Mouse (Mus musculus) activated CD4-positive, CD25-positive, alpha-beta regulatory T cell, adult 4 months (primary cell): ENCODE data around the gene Mrgprd. TPM values are rescaled to one million over a fixed set of nuclear protein-coding genes. Genes with fewer than 3 reads are reported as not detected.

Experiments used
- ATAC-seq: one replicate; pipeline ENCODE4 v1.8.0; 2017
- polyA plus RNA-seq, 2 experiments: library from polyadenylated mRNA; unstranded; fragments of 100-300 nt; shearing (Covaris generic); gene quantifications; one replicate each; pipeline ENCODE4 v1.2.1; 2017

Mrgprd gene
- polyA plus RNA-seq, 2 experiments from 2014 or later = not detected

GRCm38 (mm10) chr7:145304153-145304552, 10.5 kb upstream of the Mrgprd start:
- no peak for ATAC-seq

- ATAC-seq = no peak
Observed at GRCm38 (mm10) chr7:145307636-145308035, 7.0 kb upstream of the Mrgprd start.

DNA sequence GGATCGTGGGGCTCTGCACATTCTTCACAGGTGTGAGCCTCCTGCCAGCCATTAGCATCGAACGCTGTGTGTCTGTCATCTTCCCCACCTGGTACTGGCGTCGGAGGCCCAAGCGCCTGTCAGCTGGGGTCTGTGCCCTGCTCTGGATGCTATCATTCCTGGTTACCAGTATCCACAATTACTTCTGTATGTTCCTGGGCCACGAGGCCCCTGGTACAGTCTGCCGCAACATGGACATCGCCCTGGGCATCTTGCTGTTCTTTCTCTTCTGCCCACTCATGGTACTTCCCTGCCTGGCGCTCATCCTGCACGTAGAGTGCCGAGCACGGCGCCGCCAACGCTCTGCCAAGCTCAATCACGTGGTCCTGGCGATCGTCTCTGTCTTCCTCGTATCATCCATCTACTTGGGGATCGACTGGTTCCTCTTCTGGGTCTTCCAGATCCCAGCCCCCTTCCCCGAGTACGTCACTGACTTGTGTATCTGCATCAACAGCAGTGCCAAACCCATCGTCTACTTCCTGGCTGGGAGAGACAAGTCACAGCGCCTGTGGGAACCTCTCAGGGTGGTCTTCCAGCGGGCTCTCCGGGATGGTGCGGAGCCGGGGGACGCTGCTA, 6.5 kb upstream of the Mrgprd start:
- ATAC-seq = no peak

- ATAC-seq = no peak
Observed at GRCm38 (mm10) chr7:145308866-145309265, 5.8 kb upstream of the Mrgprd start.

- no peak for ATAC-seq
Observed at GRCm38 (mm10) chr7:145309877-145310276, 4.8 kb upstream of the Mrgprd start.

DNA sequence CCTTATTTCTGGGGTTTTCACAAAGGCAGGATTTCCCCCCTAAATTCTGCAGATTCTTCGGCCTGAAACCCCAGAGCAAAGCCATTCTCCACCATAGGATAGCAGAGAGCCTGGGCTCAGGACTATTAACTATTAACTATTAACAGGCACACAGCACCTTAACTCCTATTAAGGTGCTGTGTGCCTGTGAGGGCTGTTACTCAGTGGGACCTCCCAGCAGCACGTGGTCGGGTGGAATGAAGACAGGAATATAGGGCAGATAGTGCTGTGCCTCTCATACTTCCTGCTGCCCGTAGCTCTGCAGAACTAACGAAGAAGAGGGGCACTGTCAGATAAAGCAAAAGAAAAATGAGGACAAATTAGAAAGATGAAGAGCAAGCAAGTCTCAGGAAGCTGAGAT, 4.1 kb upstream of the Mrgprd start:
- ATAC-seq = no peak

- ATAC-seq = no peak
Observed at GRCm38 (mm10) chr7:145312137-145312536, 2.5 kb upstream of the Mrgprd start.

GRCm38 (mm10) chr7:145317522-145317921, 2.9 kb downstream of the Mrgprd start:
- ATAC-seq = no peak

DNA sequence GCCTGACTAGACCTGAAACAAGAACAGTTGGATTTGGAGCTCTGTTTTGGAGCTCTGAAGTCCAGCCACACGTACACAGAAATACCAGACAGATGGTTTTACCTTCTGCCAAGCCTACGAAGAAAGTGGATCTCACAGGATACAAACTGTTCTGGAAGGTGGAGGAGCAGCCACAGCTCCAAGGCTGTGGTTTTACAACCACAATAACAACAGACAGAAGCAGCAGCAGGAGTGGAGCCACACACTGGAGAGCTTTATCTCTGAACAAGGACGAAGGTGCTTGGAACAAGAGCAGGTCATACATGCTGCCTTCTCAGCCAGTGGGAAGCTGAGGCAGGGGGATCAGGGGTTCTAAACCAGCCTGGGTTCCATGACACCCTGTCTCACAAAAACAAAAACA, 4.8 kb downstream of the Mrgprd start:
- no peak for ATAC-seq

DNA sequence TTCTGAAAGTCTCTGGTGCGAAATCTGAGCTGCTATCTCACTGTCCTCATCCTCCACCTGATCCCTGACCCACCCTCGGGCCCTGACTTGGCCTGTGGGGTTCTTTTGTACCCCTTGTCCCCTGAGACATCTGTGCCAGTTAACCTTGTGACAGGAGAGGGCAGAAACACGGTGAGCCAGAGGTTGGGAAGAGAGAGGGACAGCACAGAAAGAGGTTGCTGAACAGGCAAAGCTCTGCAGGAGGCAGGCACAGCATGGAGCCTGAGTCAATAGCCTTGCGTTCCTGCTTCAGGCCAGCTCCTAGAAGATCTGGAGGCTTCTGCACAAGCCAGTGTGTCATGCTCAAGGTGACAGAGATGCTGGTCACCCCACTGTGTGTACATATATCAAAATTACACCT, 9.0 kb downstream of the Mrgprd start:
- ATAC-seq = no peak

- ATAC-seq = no peak
Observed at GRCm38 (mm10) chr7:145325697-145326096, 11.1 kb downstream of the Mrgprd start.

DNA sequence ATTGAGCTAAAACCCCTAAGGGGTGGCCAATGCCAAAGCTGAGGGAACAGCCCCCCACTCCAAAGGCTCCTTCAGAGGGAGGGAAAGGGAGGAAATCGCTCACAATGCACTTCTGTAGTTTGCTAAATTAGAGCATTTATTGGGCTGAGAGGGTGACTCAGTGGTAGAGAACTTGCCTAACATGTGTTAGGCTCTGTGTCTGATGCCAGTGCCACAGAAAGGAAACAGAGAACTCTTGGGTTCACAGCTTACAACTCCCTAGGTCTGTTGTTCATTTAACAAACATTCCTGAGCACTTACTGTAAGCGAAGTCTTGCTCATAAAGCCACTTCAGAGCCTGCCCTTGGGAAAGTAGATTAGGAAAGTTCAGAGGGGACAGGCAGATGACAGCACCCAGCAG, 15.3 kb downstream of the Mrgprd start:
- ATAC-seq = no peak

DNA sequence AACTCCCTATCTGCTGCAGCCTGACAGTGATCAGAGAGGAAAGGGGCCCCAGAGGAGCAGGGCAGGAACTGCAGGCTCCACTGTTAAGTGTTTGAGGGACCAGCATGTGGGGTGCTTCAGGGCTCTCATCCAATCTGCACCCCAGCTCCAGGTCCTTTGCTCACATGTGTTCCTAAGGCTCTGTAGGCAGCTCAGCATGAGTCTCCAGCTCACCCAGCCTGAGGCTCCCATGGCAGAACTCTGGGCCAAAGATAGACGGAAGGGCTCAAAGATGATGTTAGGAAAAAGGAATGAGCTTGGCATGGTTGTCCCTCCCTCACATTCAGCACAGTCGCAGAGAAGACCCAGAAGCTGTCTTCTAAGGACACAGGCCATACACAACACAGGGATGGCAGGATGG, 16.0 kb downstream of the Mrgprd start:
- no peak for ATAC-seq

GRCm38 (mm10) chr7:145332376-145333041, 17.9 kb downstream of the Mrgprd start:
- no peak for ATAC-seq

- ATAC-seq = no peak
Observed at GRCm38 (mm10) chr7:145333936-145334335, 19.3 kb downstream of the Mrgprd start.

DNA sequence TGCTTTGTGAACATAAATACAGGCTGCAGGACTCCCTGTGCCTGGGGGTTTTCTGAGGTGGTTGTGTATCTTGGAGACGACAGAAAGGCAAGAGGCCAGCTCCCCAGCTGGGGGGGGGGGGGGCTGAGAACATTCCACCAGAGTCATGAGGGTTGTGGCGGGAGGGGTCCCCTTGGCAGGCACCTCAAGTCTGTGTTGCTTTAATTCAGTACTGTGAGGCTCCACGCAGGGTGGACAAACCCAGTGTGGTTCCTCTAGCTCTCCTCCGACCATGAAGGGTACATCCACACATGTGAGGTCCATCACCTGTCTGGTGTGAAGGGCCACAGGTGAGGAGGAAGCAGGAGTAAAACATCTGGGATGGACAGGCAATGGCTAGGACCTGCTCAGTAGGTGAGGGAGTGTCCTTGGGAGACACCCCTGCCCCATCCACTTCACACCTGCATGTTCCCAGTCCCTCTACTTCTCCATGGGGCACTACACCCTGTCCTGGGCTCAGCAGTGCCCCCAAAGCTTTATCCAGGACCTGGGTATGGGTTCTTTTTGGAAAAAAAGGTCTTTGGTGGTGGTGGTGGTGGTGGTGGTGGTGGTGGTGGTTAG, 19.9 kb downstream of the Mrgprd start:
- ATAC-seq = no peak

DNA sequence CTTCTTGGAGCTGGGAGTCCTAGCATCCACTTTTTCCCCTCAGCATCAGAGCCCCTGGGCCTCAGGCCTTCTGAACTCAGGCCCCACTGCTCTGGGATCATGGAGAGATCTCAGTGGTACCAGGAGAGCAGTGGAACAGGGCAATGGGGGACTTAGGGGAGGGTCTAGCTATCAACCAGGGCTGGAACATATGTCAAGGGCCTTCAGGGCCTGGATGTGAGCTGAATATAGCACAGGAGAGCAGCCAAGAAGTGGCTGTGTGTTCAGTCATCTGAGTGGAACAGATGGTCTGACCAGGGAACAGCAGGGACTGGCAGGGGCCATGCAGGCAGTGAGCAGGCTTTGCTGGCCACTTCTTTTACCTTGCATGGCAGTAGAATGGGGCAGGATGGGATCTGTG, 20.6 kb downstream of the Mrgprd start:
- no peak for ATAC-seq

- no peak for ATAC-seq
Observed at GRCm38 (mm10) chr7:145335616-145336332, 21.1 kb downstream of the Mrgprd start.

- no peak for ATAC-seq
Observed at GRCm38 (mm10) chr7:145337889-145338288, 23.3 kb downstream of the Mrgprd start.

GRCm38 (mm10) chr7:145340248-145340904, 25.7 kb downstream of the Mrgprd start:
- ATAC-seq = no peak
